Mouse (Mus musculus) kidney, adult 2 months (tissue): ENCODE results near the gene Cdk5rap2.

Source experiments
- CTCF ChIP-seq: fragments of 200-500 bp; conservative IDR thresholded peaks from 2 replicates; pipeline ENCODE4 v1.5.1; 2011; ENCODE audit warnings: low read depth, mild to moderate bottlenecking, control low read depth, low read length, moderate library complexity, mixed read lengths; ENCODE audit not compliant: insufficient read depth, insufficient read length
- POLR2A ChIP-seq: fragments of 200-500 bp; IDR thresholded peaks from one replicate; pipeline ENCODE4 v1.6.1; 2011; ENCODE audit warnings: low read depth, low read length, control low read depth

DNA sequence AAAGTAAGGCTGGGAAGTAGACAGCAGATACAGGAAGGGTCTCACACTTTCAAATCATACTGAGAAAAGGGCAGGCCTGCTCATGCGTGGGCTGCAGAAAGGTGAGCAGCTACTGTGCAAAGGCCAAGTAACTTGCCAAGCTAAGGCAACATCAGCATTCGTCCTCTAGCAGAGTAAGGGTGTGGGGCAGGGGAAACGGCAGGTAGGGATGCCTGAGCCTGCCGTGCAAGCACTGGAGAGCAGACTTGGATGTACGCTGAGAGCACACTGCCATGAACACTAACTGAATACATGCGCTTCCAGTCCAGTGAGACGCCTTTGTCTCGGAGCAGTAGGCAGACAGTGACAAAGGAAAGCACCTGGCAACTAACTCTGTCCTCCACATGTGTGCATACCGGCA is 127.1 kb downstream of the Cdk5rap2 start:
- TF ChIP-seq CTCF (no peak), POLR2A (no peak)
